Mouse (Mus musculus) heart, adult 8-10 months (tissue): Measurements from ENCODE around the gene Tmem150c. TPM values are rescaled to one million over a fixed set of nuclear protein-coding genes. Genes with fewer than 3 reads are reported as not detected.

Experiments
- total RNA-seq, 4 experiments: library from RNA; stranded (reverse); gene quantifications; 2 replicates each; pipeline ENCODE4 v1.2.4; 2022

The Tmem150c gene
- total RNA-seq, 4 experiments from 2014 or later: 7.6 to 18.7 (median 11.6) TPM

Other genes starting within 250 kb of the Tmem150c start
- gene Hnrnpd, start 180.9 kb downstream of the Tmem150c start, total RNA-seq: 100 to 1,000 TPM in 1 of 4 experiments, 10 to 100 TPM in 3; 63.7 to 105 (median 80.0) TPM
- 1 to 10 TPM in 2 of 4 experiments, under 1 TPM in 1, not detected in 1; 0.95 to 1.7 (median 1.5) TPM for gene 4930524J08Rik, start 180.7 kb downstream of the Tmem150c start, total RNA-seq
- gene Hnrnpdl, start 120.1 kb downstream of the Tmem150c start, total RNA-seq: 10 to 100 TPM; 43.4 to 74.6 (median 60.0) TPM
- gene Enoph1, start 119.8 kb downstream of the Tmem150c start, total RNA-seq: 1 to 10 TPM; 5.7 to 8.6 (median 8.3) TPM